Mouse (Mus musculus) testis, adult 2 months (tissue): ENCODE data around the gene Commd7. TPM values are rescaled to one million over a fixed set of nuclear protein-coding genes. Genes with fewer than 3 reads are reported as not detected.

Experiments used
- H3K27ac ChIP-seq: fragments of 200-500 bp; 2 replicates; pipeline ENCODE4 v1.5.1; 2012; ENCODE audit warnings: low read depth, low read length; ENCODE audit not compliant: control insufficient read depth, insufficient read depth
- H3K27me3 ChIP-seq: fragments of 200-500 bp; 2 replicates; pipeline ENCODE4 v1.6.1; 2012; ENCODE audit warnings: mild to moderate bottlenecking, low read length, moderate library complexity; ENCODE audit not compliant: control insufficient read depth, insufficient read depth
- H3K36me3 ChIP-seq: fragments of 200-500 bp; 2 replicates; pipeline ENCODE4 v1.6.1; 2012; ENCODE audit warnings: mild to moderate bottlenecking, low read length; ENCODE audit not compliant: control insufficient read depth, insufficient read depth
- H3K4me1 ChIP-seq: fragments of 200-500 bp; 2 replicates; pipeline ENCODE4 v1.6.1; 2012; ENCODE audit warnings: low read length; ENCODE audit not compliant: control insufficient read depth, insufficient read depth
- H3K4me3 ChIP-seq: fragments of 200-500 bp; 2 replicates; pipeline ENCODE4 v1.5.1; 2012; ENCODE audit warnings: low read depth, mild to moderate bottlenecking, low read length, moderate library complexity, mixed read lengths; ENCODE audit not compliant: control insufficient read depth
- CTCF ChIP-seq: fragments of 200-500 bp; IDR thresholded peaks from 2 replicates; pipeline ENCODE4 v1.5.1; 2012; ENCODE audit warnings: low read depth, mild to moderate bottlenecking, inconsistent platforms, low read length, moderate library complexity; ENCODE audit not compliant: control insufficient read depth, insufficient read depth, insufficient replicate concordance
- POLR2A ChIP-seq: fragments of 200-500 bp; IDR thresholded peaks from 2 replicates; pipeline ENCODE4 v1.6.1; 2012; ENCODE audit warnings: low read depth, mild to moderate bottlenecking, inconsistent platforms, low read length, moderate library complexity; ENCODE audit not compliant: control insufficient read depth
- polyA plus RNA-seq: library from polyadenylated mRNA; depleted of rRNA; stranded (reverse); fragments of >200 nt; gene quantifications from 2 replicates; pipeline ENCODE4 v1.2.3, GENCODE M21; 2012

Gene Commd7
- polyA plus RNA-seq, 1 experiment: 5.0 TPM

DNA sequence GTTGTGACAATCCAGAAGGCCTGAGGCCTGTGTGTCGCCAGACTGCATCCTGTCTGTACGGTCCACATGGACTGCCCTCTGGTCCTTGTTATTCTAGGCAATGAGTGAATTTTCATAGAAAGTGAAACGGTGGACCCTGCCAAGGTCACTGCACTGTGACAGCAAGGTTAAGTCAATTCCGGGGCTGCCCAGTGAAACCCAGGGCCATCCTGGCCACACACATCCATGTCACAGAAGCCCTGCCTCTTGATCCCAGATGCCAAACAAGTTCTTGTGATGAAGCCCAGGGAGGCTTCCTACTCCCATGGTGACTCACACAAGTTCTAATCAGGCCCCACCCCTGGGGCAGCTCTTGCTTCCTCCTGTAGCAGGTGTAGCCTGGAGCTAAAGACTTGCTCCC is 35.0 kb downstream of the Commd7 start:
- Histone ChIP-seq H3K27ac (no peak overlapping the region), H3K4me1 (peaks cover 5% of the 10 kb centered on the region), H3K27me3 (no peaks in the 10 kb centered on the region), H3K4me3 (no peak overlapping the region), H3K36me3 (no peaks in the 10 kb centered on the region)
- TF ChIP-seq POLR2A (no peak), CTCF (no peak)

DNA sequence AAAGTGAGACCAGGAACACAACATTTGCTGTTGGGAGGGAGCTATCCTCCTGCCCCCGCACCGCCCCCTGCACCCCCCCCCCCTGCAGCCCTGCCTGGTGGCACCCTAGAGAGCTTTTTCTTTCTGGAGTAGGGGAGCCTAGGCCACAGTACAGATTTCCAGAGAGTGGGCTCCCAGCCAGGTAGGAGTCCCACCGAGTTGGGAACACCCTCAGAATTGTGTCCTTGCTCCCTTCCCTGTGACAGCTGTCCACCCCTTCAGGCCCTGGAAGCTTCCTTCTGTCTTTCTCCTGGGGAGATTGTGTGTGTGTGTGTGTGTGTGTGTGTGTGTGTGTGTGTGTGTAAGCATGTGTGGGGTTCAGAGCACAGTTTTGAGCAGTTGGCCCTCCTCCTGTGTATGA is 35.6 kb downstream of the Commd7 start:
- Histone ChIP-seq H3K36me3 (no peaks in the 10 kb centered on the region), H3K4me3 (no peak overlapping the region), H3K4me1 (peaks cover 5% of the 10 kb centered on the region), H3K27me3 (no peaks in the 10 kb centered on the region), H3K27ac (no peak overlapping the region)
- TF ChIP-seq POLR2A (no peak), CTCF (no peak)

DNA sequence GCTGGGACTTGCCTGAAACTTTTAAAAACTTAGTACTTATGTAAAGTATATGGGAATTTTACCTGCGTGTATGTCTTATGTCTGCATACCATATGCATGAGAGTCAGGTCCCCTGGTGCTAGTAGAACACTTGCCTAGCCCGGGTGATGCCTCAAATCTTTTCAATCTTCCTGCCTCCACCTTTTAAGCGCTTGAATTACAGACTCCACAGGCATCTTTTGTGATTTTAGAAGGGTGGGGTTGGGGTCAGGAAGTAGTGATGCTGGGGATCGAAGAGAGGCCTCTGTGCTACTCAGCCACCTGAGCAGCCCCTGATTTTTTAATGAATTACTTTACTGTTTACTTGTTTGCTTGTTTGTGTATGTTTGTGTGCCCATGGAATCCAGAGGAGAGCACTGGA is 37.6 kb downstream of the Commd7 start:
- Histone ChIP-seq H3K36me3 (no peaks in the 10 kb centered on the region), H3K4me3 (no peak overlapping the region), H3K27ac (no peak overlapping the region), H3K4me1 (no peaks in the 10 kb centered on the region), H3K27me3 (no peaks in the 10 kb centered on the region)
- TF ChIP-seq POLR2A (no peak), CTCF (no peak)

DNA sequence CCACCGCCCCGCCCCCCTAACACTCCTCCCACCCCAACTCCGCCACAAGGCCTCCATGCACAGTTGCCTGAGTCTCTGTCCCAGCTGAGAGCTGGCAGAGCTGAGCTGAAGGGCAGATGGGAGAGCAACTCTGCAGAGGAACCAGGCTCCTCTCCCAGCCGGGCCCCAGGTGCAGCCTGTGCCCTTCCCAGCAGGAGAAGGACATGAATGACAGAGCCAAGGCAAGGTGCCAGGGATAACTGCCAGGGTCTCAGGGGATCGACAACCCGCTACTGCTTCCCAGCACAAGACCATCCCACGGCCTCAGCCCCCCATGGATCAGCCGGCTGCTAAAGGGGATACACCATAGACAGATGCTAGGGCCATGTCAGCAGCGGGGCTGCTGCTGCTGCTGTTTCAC is 39.4 kb downstream of the Commd7 start:
- Histone ChIP-seq H3K27me3 (no peaks in the 10 kb centered on the region), H3K36me3 (no peaks in the 10 kb centered on the region), H3K4me1 (no peaks in the 10 kb centered on the region), H3K4me3 (no peak overlapping the region), H3K27ac (no peak overlapping the region)
- TF ChIP-seq CTCF (no peak), POLR2A (no peak)

DNA sequence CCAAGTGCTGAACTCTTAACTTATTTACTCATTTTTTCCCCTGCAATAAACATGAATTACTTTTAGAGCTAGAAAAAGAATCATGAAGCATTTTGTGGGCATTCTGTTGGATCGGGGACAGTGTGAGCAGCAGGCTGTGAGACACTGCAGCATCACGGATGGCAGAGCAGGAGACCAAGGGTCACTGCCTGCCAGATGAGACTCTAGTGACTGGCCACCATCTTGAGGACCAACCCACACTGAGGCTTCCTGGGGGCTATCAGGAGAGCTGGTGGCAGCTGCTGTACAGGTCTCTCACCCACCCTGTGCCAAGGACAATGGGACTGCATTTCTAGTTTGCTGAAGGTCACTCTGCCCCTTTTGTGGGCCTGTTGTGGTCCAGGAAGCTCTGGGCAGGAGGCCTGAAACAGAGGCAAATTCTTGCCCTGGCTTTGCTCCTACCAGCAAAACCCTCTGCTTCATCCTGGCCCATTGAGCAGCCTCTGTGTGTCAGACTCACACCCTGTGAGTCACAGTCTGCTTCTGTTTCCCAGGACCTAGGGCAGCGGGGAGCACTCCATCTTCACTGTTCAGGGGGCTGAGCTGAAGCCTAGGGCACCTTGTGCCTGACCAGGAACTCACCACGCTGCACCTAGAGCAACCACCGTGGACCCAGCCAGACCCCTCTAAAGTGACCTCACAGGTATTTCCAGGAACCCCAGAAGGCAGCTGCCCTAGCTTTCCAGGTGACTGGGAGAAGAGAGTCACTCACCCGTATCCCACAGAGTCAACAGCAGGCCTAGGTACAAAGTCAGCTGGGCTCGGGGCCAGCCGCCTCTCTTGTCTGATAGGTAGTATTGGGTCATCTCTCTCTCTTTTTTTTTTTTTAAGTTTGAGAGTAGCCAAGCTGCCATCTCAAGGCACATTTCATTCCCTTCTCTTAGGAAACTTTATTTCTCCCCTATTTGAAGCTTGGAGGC is 40.2 kb downstream of the Commd7 start:
- Histone ChIP-seq H3K27ac (no peak overlapping the region), H3K36me3 (no peaks in the 10 kb centered on the region), H3K4me3 (no peak overlapping the region), H3K4me1 (no peaks in the 10 kb centered on the region), H3K27me3 (no peaks in the 10 kb centered on the region)
- TF ChIP-seq CTCF (no peak), POLR2A (no peak)

DNA sequence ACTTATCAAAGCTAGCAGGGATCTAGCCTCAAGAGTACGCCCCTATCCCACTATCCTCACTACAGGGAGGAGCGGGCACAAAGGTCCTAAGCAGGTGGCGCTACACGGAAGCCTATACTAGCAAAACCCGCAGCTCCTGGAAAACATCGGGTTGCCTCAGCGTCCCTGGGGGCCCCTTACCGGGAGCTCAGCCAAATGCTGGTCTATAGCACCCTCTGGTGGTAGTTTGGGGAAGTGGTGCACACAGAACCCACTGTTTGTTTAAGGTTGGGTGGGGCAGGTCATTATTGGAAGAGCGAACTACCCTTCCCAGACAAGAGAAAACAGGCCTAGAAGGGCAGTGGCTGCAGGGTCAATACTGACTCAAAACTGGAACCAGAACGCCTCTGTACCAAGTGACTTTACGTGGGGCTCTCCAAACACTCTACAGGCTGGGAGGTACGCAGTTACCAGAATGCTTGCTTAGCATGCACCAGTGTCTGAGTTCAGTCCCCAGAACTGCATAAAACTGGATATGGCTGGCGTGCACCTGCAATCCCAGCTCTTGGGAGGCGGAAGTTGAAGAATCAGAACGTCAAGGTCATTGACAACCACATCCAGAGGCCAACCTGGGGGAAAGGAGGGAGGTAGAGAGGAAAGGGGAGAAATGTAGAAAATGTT is 45.9 kb downstream of the Commd7 start:
- Histone ChIP-seq H3K4me3 (no peak overlapping the region), H3K27ac (no peak overlapping the region), H3K36me3 (no peaks in the 10 kb centered on the region), H3K4me1 (peaks cover 13% of the 10 kb centered on the region), H3K27me3 (no peaks in the 10 kb centered on the region)
- TF ChIP-seq POLR2A (no peak), CTCF (peak; percentile 88)

DNA sequence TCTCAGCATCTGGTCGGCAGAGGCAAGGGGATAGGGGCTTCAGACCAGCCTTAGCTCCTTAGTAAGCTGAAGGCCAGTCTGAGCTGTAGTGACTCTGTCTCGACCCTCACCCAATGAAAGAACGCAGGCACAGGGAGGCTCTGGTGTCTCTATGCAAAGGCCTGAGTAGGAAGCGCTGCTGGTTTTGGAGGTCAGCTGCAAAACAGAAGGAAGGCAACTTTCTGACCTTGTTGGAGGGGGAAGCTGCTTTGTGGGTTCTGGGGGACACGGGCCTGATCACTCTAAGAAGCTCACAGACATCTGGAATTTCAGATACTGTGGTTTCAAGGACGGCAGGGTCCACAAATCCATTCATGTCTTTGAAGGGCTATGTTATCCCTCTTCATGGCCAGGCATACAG is 46.6 kb downstream of the Commd7 start:
- Histone ChIP-seq H3K27me3 (no peaks in the 10 kb centered on the region), H3K4me3 (no peak overlapping the region), H3K27ac (no peak overlapping the region), H3K36me3 (no peaks in the 10 kb centered on the region), H3K4me1 (peaks cover 13% of the 10 kb centered on the region)
- TF ChIP-seq CTCF: no peak
- TF ChIP-seq POLR2A: no peak

DNA sequence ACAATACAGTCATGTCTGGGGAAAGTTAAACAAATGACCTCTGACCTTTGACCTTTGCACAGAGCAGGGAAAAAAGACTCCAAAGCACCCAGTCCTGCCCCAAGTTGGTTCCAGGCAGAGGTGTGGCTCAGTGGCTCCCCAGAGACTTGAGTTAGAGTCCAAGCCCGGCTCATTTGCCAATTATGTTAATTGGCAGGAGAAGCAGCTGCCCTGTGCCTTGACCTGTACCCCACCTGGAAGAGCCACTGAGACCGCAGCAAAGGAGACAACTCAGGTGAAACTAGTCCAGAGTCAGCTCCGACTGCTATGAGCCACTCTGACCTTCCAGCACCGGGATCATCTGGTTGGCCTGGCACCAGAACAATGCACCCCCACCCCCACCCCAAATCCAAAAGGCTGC is 48.2 kb downstream of the Commd7 start:
- Histone ChIP-seq H3K4me1 (peaks cover 13% of the 10 kb centered on the region), H3K36me3 (no peaks in the 10 kb centered on the region), H3K27ac (no peak overlapping the region), H3K27me3 (no peaks in the 10 kb centered on the region), H3K4me3 (no peak overlapping the region)
- no peak for TF ChIP-seq POLR2A
- no peak for TF ChIP-seq CTCF
